Mouse (Mus musculus) CD4-positive, CD25-positive, alpha-beta regulatory T cell, adult 2 months (primary cell): ENCODE measurements around the gene 1810062G17Rik.

Experiments
- DNase-seq: peaks from one replicate; pipeline ENCODE4 v3.0.0-alpha.2; 2012; ENCODE audit warnings: low read depth, low spot score

Gene 1810062G17Rik

GRCm38 (mm10) chr3:36505306-36505705 lies 29.6 kb downstream of the 1810062G17Rik start:
- DNase-seq = no peak

GRCm38 (mm10) chr3:36505809-36506735 lies 30.3 kb downstream of the 1810062G17Rik start:
- no peak for DNase-seq

GRCm38 (mm10) chr3:36511491-36511890 lies 35.8 kb downstream of the 1810062G17Rik start:
- no peak for DNase-seq

- no peak for DNase-seq
Observed at GRCm38 (mm10) chr3:36516196-36516595, 40.5 kb downstream of the 1810062G17Rik start.

- no peak for DNase-seq
Observed at GRCm38 (mm10) chr3:36521073-36522060, 45.6 kb downstream of the 1810062G17Rik start, which contains the start of gene Gm11549. TSS of gene Gm11549 (minus strand) at chr3:36521813.

GRCm38 (mm10) chr3:36522137-36522536 lies 46.4 kb downstream of the 1810062G17Rik start:
- no peak for DNase-seq

GRCm38 (mm10) chr3:36524466-36524865 lies 48.7 kb downstream of the 1810062G17Rik start:
- DNase-seq = no peak

- DNase-seq = no peak
Observed at GRCm38 (mm10) chr3:36530345-36530744, 54.6 kb downstream of the 1810062G17Rik start.

- no peak for DNase-seq
Observed at GRCm38 (mm10) chr3:36530781-36531180, 55.0 kb downstream of the 1810062G17Rik start.

- no peak for DNase-seq
Observed at GRCm38 (mm10) chr3:36531242-36531641, 55.5 kb downstream of the 1810062G17Rik start.
